Mouse (Mus musculus): ENCODE measurements at regions not wholly inside any gene's neighbourhood (a gene's known extent, or its start where the extent isn't known, plus 50 kb on each side); places are given as distances from the start of the nearest gene placed in this dataset.
"Not testable (repeated sequence)": the region's sequence is repeated elsewhere in the genome, so short reads cannot be mapped to it uniquely, and the experiment has no call there.

DNA sequence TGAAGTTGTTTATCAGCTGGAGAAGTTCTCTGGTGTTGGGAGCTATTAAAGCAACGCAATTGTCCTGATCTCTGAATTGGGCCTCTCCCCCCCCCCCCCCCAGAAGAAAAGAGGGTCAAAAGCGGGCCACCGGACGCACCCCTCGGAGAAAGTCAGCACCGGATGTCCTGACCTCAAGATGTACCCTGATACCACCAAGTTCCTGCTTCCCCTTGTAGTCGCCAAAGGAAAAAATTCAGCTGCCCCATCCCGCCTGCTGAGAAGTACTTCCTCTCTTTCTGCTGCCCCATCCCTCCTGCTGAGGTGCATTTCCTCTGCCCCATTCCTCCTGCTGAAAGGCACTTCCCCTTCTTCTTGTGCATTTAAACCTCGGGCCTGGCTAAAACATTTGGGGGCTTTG, 1191.1 kb upstream of the 1700008P02Rik start:
- not testable (repeated sequence) for DNase-seq (ENCODE audit: low read depth, low spot score)

DNA sequence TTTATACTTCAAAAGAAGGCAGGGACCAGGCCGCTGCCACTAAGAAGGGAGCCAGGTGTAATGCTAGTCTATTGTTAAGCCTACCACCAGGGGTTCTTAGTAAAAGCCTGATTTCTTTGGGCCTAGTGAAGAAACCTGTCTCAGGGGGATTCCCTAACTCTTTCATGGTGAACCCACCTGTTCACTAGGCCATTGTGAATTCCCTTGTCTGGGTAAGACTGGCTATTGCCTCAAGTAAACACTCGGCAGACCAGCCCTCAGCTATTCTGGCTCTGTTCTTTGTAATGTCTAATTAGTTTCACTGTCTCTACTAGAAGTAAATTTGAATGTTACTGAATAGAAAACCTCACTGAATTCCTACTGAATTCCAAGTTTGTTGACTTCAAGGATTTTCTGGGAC, 1184.9 kb upstream of the 1700008P02Rik start:
- DNase-seq (ENCODE audit: low read depth, low spot score), result peak; percentile 90

DNA sequence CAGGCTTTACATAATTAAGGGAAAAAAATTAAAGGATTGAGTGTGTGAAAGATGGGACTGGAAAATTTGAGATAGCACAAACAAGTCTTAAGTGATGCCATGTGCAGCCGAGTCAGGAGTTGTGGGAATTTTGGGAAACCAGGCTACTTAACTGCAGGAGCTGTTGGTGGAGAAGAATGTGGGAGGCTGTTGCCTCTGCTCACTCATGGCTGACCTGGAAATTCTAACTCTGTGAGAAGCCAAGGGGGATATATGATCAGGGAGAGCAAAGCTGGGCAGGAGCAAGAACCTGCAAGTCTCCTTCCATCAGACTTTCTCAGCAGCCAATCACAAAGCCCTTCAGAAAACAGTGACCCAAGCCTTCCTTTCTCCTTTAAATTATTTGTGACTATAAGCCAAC, 1184.0 kb upstream of the 1700008P02Rik start:
- DNase-seq (ENCODE audit: low read depth, low spot score), result no peak

DNA sequence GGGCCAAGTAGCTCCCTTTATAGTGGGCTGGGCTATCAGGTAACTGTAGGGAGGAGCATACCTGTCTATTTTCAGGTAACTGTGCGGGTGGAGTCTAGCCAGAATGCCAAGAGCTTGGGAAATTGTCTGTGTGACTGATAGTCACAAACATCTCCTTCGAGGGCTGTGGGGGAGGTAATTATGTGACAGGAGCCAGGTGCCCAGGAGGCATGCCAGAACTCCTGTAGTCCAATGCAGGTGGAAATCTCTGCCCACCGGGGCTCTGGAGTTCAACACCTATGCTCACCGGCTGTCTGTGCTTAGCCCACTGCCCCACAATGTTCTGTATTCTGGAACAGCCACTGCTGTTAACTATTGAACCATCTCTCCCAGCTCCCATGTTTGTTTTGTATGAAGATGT, 1179.2 kb upstream of the 1700008P02Rik start:
- no peak for DNase-seq (ENCODE audit: low read depth, low spot score)

DNA sequence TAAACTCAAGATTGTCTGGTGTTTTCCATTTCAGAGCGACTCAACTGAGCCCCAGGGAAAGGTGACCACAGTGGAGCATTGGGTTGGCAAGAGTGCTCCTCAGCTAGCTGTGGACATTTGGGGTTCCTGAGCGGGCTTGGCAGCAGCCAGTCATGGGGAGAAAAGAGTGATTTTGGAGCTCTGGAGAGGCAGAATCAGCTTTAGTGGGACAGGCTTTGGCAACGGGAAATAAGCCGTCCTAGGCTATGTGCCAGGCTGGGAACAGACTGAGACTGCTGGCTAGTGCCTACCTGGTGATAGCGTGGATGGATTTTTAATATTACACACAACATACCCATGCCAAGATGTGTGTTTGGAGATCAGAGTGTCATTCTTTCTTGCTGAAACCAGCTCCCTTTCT, 1167.4 kb upstream of the 1700008P02Rik start:
- DNase-seq (ENCODE audit: low read depth, low spot score), result no peak

DNA sequence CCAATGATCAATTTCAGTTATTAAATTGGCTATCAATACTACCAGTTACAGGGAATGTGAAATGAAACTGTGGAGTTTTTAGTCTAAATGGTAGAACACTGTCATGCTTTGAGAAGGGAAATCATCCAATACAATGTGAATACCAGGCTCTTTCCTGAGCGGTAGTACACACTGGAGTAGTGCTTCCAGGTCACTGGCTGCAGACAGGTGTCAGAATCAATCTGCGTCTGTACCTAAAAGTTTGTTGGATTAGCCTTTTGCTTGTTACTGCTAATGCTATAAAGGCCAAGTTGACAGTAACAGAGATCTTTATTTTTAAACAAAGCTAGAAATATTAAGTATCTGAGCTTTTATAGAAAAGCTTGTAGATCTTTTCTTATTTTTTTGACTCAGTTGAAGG, 1164.9 kb upstream of the 1700008P02Rik start:
- DNase-seq (ENCODE audit: low read depth, low spot score), result no peak

DNA sequence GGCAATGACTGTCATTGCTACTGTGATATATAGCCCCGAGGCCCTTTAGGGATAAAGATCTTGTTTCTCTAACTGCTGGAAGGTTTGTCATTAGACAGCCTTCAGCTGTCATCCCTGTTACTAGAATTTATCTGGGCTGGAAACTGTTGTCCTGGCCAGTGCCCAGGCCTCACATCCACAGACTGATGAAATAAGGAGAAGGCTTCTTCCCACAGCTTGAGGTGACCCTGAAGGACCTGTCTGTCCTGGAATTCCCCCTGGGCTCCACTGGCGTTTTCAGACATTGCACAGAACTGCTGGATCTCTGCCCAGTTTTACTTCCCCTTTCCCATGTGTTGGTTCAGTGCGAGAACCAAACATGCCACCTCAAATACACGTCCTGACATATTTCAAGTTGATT, 1135.2 kb upstream of the 1700008P02Rik start:
- no peak for DNase-seq (ENCODE audit: low read depth, low spot score)

DNA sequence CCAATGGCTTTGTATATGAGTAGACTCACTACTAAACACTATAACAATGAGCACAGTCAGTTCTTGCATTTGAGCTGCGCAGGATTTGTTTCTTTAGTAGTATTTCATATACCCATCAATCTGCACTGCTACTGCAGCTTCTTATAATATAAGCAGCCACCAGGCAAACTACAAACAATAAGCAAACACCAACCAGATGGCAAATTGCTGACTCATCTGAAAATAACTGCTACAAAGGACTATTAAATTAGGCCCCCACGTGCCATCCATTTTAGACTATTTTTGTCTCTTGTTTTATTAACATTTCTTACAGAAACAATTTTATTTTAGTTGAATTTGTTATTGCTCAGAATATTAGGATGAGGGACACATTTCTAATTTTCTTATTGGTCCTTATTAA, 1093.5 kb upstream of the 1700008P02Rik start:
- DNase-seq (ENCODE audit: low read depth, low spot score), result no peak

DNA sequence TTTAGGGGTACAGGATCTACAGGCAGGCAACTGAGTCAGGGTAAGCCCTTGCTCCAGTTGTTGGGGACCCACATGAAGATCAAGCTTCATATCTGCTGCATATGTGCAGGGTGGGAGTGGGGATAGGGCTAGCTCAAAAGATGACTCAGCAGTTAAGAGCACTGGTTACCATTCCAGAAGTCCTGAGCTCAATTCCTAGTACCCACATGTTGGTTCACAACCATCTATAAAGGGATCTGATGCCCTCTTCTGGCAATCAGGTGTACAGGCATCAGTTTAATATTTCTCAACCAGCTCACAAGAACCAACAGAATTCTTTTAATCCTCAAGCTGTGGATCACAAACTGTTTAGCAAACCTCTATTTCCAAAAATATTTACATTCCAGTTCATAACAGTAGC, 1092.9 kb upstream of the 1700008P02Rik start:
- DNase-seq (ENCODE audit: low read depth, low spot score), result peak; percentile 45

DNA sequence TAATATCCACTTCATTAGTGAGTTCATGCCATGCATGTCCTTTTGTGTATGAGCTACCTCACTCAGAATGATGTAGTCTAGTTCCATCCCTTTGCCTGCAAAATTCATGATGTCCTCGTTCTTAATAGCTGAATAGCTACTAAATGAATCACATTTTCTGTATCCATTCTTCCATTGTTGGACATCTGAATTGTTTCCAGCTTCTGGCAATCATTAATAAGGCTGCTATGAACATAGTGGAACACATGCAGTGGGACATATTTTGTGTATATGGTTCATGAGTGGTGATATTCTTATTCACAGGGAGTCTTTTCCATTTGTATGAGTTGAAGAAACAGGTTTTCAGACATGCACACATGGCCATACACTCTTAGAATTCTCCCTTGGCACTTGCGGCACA, 1092.2 kb upstream of the 1700008P02Rik start:
- DNase-seq (ENCODE audit: low read depth, low spot score), result no peak

DNA sequence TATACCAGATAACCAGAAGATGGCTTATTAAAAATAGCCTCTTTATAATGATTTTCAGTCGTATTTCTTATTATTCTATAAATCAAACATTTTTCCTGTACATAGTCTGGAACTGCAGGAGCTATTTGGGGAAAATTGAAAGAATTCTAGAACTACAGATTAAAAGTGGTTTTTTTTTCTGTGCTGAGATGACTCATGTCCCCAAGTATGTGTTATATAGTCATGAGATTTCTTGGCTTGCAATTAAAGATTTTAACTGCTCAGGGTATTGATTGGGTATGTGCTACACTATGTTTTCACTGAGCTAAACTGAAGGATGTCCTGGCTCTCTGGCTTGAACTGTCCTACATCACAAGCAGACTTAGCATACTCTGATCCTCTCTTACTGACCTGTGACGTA, 1088.4 kb upstream of the 1700008P02Rik start:
- DNase-seq (ENCODE audit: low read depth, low spot score), result no peak

DNA sequence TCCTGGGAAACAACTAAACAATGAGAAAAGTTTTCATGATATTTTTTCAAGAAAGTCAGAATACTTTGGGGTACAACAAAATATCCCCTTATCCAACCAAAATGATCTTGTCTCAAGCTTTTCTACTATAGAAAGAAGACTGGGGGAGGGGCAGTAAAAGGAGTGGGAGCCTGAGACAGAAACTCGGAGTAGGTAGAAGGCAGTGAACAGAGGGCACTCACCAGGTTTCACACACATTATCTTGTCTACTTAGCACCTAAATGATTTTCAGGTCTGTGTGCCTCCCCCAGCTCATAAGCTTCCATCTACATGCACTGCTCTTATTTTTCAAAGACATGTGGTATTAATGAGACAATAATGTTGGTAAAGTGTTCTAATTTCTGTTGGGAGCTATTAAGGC, 1063.3 kb upstream of the 1700008P02Rik start:
- DNase-seq (ENCODE audit: low read depth, low spot score), result peak; percentile 64

DNA sequence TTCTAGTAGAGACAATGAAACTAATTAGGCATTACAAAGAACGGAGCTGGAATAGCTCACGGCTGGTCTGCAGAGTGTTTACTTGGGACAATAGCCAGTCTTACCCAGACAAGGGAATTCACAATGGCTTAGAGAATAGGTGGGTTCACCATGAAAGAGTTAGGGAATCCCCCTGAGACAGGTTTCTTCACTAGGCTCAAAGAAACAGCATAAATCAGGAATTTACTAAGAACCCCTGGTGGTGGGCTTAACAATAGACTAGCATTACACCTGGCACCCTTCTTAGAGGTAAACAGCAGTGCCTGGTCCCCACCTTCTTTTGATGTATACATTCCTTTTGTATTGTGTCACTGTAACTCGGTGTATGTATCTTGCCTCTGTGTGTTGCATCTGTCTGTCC, 1062.6 kb upstream of the 1700008P02Rik start:
- peak; percentile 92 for DNase-seq (ENCODE audit: low read depth, low spot score)

DNA sequence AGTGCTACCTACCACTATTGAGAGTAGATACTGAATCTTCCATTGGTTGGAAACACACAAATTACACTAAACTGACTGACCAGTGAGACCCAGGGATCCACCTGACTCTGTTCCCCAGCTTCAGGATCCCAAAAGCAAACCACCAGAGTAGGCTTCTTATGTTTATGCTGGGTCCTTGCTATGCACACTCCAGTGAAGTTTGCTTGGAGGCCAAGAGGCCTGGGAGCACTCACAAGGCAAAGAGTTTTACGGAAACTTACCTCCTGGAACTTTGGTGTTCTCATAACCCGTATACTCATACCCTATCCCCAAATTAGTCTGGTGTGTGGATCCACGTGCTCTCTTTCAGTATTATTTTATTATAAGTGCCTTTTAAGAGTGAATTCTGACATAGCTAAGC, 1062.1 kb upstream of the 1700008P02Rik start:
- peak; percentile 78 for DNase-seq (ENCODE audit: low read depth, low spot score)

DNA sequence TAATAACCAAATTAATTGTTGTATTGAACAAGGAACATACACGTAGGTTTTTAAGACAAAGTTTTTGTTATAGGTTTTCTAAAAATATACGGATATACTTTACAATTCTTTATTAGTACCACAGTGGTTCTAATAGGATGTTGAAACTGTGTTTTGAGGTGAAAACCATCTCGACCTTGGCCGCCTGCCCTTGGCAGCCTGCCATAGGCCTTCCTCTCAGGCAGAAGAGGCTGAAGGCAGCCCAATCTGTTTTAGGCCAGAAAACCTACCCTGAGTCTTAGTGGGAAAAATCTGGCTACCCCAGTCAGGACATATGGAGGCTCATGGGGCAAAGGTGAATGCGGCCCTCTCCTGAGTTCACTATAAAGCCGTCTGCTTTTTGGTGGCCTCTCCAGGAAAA, 1049.7 kb upstream of the 1700008P02Rik start:
- no peak for DNase-seq (ENCODE audit: low read depth, low spot score)

DNA sequence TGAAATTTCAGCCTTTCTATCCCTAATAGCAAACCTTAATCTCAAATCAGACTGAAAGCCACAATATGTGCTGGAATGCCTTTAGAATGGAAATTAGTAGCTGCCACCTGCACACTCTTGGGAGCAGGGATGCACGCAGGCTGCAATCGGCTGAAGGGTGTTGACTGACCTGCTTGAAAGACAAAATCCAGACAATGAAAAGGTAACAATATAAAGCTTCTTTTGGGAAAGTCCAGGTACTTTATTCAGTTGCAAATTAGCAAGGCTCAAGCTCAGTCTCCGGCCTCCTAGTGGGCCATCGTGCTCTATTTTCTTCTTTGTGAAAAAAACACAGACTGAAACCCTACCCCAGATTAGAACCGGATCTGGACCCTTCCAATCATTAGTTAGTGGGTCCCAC, 1047.6 kb upstream of the 1700008P02Rik start:
- DNase-seq (ENCODE audit: low read depth, low spot score), result peak; percentile 49

DNA sequence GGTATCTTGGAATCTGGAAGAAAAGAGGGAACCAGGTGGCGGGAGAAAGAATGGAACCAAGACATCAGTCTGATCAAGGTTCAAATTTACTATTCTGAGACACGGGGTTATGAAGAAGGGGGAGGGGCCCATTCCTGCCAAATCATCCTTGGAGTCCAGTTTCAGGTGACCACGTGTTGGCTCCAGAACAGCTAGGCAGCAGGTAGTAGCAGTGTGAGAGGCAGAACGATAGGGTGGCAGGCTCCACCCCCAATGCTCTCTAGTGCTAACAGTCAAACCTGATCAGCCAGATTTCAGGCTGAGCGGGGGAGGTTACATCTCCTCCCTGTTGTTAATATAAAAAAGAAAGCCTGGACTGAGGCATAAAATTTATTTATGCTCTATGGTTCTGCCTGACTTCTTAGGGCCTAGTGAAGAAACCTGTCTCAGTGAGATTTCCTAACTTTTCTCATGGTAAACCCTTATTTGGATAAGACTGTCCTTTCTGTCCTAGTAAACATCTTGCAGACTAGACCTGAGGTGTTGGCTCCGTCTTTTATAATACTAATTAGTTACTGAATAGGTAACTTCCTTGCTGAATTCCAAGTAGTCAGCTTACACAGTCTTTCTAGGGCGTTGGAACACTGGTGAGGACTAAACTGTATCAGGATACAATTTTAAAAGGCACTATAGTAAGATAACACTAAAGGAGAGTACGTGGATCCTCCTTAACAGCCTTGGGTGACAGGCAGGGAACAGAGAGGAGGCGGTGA, 1046.3 kb upstream of the 1700008P02Rik start:
- not testable (repeated sequence) for DNase-seq (ENCODE audit: low read depth, low spot score)

Measured in ZHBTc4 (cell line).